Mouse (Mus musculus): ENCODE results near the gene Anks1b.

DNA sequence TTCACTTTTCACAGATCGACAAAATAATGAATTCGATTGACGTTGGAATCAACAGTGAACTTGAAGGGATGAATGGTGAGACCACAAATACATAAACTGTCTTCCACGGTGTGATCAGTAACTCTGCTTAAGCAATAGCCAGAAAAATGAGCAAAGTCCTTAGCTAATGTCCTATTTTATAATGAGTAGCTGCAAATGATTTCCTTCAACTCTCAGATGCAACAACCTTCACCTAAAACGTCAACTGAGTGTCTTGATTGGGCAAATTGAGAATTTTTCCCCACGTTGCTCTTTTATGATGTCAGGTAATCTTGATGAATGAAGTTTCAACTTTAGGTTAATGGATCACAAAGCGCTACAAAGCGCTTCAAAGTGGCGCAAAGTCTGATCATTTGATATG lies 639.5 kb downstream of the Anks1b start:
- TF ChIP-seq CTCF (IDR thresholded peaks at IDR 0.05; ENCODE audit: low read depth, low read length) (no peak), GATA1 (IDR thresholded peaks at IDR 0.05; ENCODE audit: borderline replicate concordance, low read length) (no peak), TAL1 (conservative IDR thresholded peaks at IDR 0.05; ENCODE audit: low read depth, low read length) (no peak)

All from G1E (cell line).